Mouse (Mus musculus) neutrophil, adult 59 days (primary cell): ENCODE measurements around the gene Panx1. TPM values are rescaled to one million over a fixed set of nuclear protein-coding genes. Genes with fewer than 3 reads are reported as not detected.

ENCODE experiments used
- total RNA-seq, 2 experiments: library from RNA; stranded (reverse); gene quantifications; 1 replicate in 1 of 2; 2 replicates in 1 of 2; pipeline ENCODE4 v1.2.4; 2023

Gene Panx1
- total RNA-seq: 10 to 100 TPM in 1 of 2 experiments, 1 to 10 TPM in 1; 9.6 to 12.3 TPM

DNA sequence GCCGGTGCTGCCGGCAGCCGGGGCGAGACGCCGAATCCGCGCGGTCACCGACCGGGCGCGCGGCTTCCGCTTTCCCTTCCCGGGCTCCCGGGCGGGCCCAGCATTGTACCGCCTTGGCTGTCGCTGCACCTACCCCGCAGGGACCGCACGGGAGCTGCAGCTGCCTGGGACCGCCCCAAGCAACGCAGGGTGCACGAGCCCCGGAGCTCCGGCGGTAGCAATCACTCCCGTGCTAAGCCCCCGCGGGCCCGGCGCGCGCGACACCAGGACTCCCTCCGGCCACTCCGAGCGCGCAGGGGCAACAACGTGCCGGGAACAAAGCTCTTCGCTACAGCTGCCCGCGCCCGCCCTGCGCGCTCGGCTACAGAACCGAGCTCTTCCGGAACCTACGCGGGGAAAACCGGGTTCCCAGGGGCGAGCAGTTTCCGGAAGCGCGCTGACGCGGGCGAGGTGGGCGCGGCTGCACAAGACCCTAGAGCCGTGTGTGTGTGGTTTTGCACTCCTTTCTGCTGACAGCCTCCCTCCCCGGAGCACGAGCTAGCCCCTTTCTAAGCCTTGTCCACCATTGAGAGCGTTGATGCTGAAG lies at the start of gene Panx1:
Panx1 (minus strand) TSS at position 395 of the 586 bp plus-strand sequence.

Other genes with a start within 250 kb of the Panx1 start
- not detected for gene Gpr83, start 185.3 kb downstream of the Panx1 start, total RNA-seq
- not detected for gene Izumo1r, start 141.5 kb downstream of the Panx1 start, total RNA-seq
- gene Hephl1, start 66.6 kb upstream of the Panx1 start, total RNA-seq: not detected
- gene Vstm5, start 193.6 kb upstream of the Panx1 start, total RNA-seq: not detected
- 10 to 100 TPM; 32.2 to 33.9 TPM for gene Med17, start 234.5 kb upstream of the Panx1 start, total RNA-seq